Mouse (Mus musculus) olfactory bulb, adult 2 months (tissue): ENCODE measurements at regions not wholly inside any gene's neighbourhood (a gene's known extent, or its start where the extent isn't known, plus 50 kb on each side); places are given as distances from the start of the nearest gene placed in this dataset.

Source experiments
- CTCF ChIP-seq: fragments of 200-500 bp; IDR thresholded peaks from 2 replicates; pipeline ENCODE4 v1.5.1; 2012; ENCODE audit warnings: low read depth, mild to moderate bottlenecking, low read length, moderate library complexity; ENCODE audit not compliant: insufficient read depth
- POLR2A ChIP-seq: fragments of 200-500 bp; IDR thresholded peaks from 2 replicates; pipeline ENCODE4 v1.6.1; 2012; ENCODE audit warnings: mild to moderate bottlenecking, low read depth, low read length, moderate library complexity; ENCODE audit not compliant: insufficient read depth

DNA sequence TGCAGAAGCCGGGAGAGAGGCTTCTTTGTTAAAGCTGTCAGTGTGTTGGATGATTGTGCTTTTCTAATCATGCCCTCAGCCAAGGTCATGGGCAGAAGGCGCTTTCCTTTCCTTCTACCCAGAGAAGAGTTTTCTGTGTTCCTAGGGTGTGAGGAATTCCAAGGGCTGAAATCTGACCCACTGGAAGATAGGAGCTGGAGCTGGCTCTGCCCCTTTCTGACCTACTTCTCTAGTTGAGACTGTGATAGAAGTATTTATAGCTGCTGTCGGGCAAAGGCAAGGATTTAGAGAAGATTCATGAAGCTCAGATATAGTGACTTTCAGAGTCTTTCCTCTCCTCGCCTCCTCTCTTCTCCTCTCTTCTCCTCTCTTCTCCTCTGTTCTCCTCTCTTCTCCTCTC, 238.2 kb downstream of the Nup35 start:
- no peak for TF ChIP-seq CTCF
- TF ChIP-seq POLR2A = no peak
